Mouse (Mus musculus) left cerebral cortex, adult 8-10 months (tissue): ENCODE results near the gene Tnfsf12. TPM values are rescaled to one million over a fixed set of nuclear protein-coding genes. Genes with fewer than 3 reads are reported as not detected.

ENCODE experiments used
- DNase-seq, 2 experiments: peaks; one replicate each; pipeline ENCODE4 v3.0.0; 2022; ENCODE audit warnings: low spot score in 2 of 2
- microRNA-seq, 2 experiments: library from miRNA; unstranded; fragments of <30 nt; microRNA quantifications; one replicate each; pipeline ENCODE4 v1.2.0; 2022
- total RNA-seq, 4 experiments: library from RNA; stranded (reverse); gene quantifications; 2 replicates each; pipeline ENCODE4 v1.2.4; 2022

Tnfsf12 gene
- total RNA-seq, 4 experiments from 2014 or later, result 10.2 to 15.1 (median 11.7) TPM

DNA sequence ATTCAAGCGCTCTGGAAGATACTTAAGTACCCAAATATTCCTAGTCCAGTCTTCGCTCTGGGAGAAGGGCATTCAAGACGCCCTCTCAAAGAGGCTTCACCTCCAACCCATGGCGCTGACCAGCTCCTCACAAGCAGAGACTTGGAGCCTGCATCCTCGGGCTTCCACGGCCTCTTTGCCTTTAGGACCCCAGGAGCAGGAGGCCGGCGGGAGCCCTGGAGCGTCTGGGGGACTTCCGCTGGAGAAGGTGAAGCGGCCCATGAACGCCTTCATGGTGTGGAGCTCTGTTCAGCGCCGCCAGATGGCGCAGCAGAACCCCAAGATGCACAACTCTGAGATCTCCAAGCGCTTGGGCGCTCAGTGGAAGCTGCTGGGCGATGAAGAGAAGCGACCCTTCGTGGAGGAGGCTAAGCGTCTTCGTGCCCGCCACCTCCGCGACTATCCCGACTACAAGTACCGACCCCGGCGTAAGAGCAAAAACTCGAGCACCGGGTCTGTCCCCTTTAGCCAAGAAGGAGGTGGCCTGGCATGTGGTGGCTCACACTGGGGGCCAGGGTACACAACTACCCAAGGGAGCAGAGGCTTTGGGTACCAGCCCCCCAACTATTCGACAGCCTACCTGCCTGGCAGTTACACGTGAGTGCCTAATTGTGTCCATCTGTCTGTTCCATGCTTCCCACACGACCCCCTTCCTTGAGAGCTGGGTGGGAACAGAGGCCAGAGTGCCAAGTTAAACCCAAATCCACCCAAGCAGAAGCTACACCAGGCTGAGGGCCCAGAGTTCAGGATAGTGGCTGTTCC lies 40.2 kb downstream of the Tnfsf12 start, which contains the start of gene Sox15:
Gene Sox15, plus strand, starts transcription at position 51 of the 801 bp plus-strand sequence.
- DNase-seq, result peak in 1 of 2 experiments; percentile 62

DNA sequence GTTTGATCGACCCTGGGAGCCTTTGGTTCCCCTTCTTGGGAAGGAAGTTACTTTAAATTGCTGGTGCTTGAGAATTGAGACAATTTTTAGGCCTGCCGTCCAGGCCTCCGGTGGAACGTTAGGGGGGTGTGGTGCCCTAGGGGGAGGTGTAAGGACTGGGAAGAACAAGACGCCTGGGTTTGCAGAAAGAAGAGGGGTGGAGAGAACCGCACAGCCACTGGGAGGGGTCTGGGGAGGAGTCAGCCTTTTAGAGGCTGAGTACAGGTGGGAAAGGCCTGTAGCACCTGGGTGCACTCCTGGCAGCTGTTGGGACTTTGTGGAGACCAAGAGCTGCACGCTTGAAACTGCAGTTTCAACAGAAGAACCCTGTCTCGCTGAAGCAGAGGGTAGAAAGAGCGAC lies 40.9 kb downstream of the Tnfsf12 start:
- no peak for DNase-seq

DNA sequence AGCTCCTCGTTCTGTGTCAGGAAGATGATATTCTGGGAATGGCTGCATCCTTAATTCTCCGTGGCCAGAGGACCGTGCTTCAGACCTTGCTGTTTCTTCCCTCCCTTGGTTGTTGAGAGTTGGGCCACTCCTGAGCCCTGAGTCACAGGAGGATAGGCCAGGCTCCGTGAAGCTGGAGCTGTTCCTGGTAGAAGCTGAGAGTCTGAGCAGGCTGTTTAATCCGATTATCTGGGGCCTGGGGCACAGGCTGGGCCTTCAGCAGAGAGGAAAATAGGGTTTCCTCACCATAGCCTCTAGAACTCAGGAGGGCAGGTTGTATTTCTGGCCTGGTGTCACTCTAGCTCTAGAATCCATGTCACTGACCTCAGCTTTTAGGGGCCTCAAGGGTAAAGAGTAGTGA lies 42.2 kb downstream of the Tnfsf12 start:
- DNase-seq, result no peak

DNA sequence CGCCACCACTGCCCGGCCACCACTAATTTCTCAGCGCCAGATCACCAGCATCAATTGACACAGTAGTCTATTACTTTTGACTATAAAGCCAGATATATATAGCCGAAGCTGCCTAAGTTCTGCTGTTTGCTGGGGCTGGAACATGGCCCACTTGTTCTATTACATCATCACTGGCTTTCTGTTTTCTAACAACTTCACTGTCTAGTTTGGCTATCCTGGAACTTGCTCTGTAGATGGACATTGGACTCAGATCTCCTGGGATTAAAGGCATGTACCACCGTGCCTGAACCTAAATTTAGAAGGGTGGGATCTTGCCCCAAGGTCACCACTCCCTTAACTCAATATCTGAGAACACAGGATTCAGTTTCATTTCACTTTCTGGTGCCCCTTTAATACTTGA lies 49.8 kb downstream of the Tnfsf12 start:
- DNase-seq, result no peak

Small RNA genes lying within 50 kb of the gene (microRNA-seq; reads per million reads assigned to microRNA genes)
- 5.7 to 5.9 reads per million in 2 experiments for gene Mir1934

Other genes with a start within 250 kb of the Tnfsf12 start
- gene Dnah2, start 146.7 kb downstream of the Tnfsf12 start, total RNA-seq, result 1 to 10 TPM; 3.3 to 4.9 (median 3.9) TPM
- 10 to 100 TPM; 89.2 to 96.6 (median 90.5) TPM for gene Efnb3, start 135.6 kb downstream of the Tnfsf12 start, total RNA-seq
- gene Wrap53, start 115.6 kb downstream of the Tnfsf12 start, total RNA-seq, result 10 to 100 TPM; 10.1 to 13.8 (median 11.3) TPM
- 10 to 100 TPM; 26.6 to 32.6 (median 28.2) TPM for gene Trp53, start 115.5 kb downstream of the Tnfsf12 start, total RNA-seq
- 100 to 1,000 TPM; 400 to 455 (median 419) TPM for gene Atp1b2, start 89.9 kb downstream of the Tnfsf12 start, total RNA-seq
- gene Shbg, start 77.9 kb downstream of the Tnfsf12 start, total RNA-seq, result 1 to 10 TPM in 1 of 4 experiments, not detected in 3; 1.0 TPM
- 10 to 100 TPM in 3 of 4 experiments, 1 to 10 TPM in 1; 7.9 to 11.6 (median 10.5) TPM for gene Sat2, start 73.8 kb downstream of the Tnfsf12 start, total RNA-seq
- gene Fxr2, start 62.9 kb downstream of the Tnfsf12 start, total RNA-seq, result 100 to 1,000 TPM; 132 to 147 (median 140) TPM
- under 1 TPM in 1 of 4 experiments, not detected in 3; 0.46 TPM for gene Sox15, start 40.5 kb downstream of the Tnfsf12 start, total RNA-seq
- gene Mpdu1, start 33.2 kb downstream of the Tnfsf12 start, total RNA-seq, result 10 to 100 TPM; 59.3 to 68.7 (median 61.4) TPM
- 10 to 100 TPM; 14.1 to 63.3 (median 34.2) TPM for gene Cd68, start 29.7 kb downstream of the Tnfsf12 start, total RNA-seq
- gene Eif4a1, start 23.4 kb downstream of the Tnfsf12 start, total RNA-seq, result 100 to 1,000 TPM; 268 to 307 (median 295) TPM
- gene Senp3, start 13.8 kb downstream of the Tnfsf12 start, total RNA-seq, result 10 to 100 TPM; 72.6 to 96.8 (median 83.6) TPM
- 1 to 10 TPM; 2.5 to 4.2 (median 3.2) TPM for gene Tnfsf13, start 10.1 kb downstream of the Tnfsf12 start, total RNA-seq
- 1 to 10 TPM; 1.5 to 2.0 (median 1.8) TPM for gene Tnfsfm13, start 249 bp upstream of the Tnfsf12 start, total RNA-seq
- 10 to 100 TPM; 48.6 to 56.4 (median 51.3) TPM for gene Polr2a, start 62.8 kb upstream of the Tnfsf12 start, total RNA-seq
- gene Slc35g3, start 66.1 kb upstream of the Tnfsf12 start, total RNA-seq, result not detected
- gene Zbtb4, start 70.1 kb upstream of the Tnfsf12 start, total RNA-seq, result 100 to 1,000 TPM; 138 to 158 (median 147) TPM
- gene Chrnb1, start 100.1 kb upstream of the Tnfsf12 start, total RNA-seq, result 1 to 10 TPM in 2 of 4 experiments, under 1 TPM in 2; 0.51 to 1.2 (median 0.92) TPM
- gene Fgf11, start 106.0 kb upstream of the Tnfsf12 start, total RNA-seq, result 10 to 100 TPM; 18.8 to 22.3 (median 19.7) TPM
- under 1 TPM in 2 of 4 experiments, not detected in 2; 0.16 to 0.20 TPM for gene Tmem102, start 109.8 kb upstream of the Tnfsf12 start, total RNA-seq
- gene Gm39566, start 119.4 kb upstream of the Tnfsf12 start, total RNA-seq, result not detected
- not detected for gene Spem2, start 122.6 kb upstream of the Tnfsf12 start, total RNA-seq
- gene Spem1, start 126.3 kb upstream of the Tnfsf12 start, total RNA-seq, result under 1 TPM in 3 of 4 experiments, not detected in 1; 0.43 to 0.74 (median 0.49) TPM
- 100 to 1,000 TPM; 217 to 228 (median 217) TPM for gene Nlgn2, start 141.9 kb upstream of the Tnfsf12 start, total RNA-seq
- gene Tmem256, start 142.7 kb upstream of the Tnfsf12 start, total RNA-seq, result 100 to 1,000 TPM; 117 to 147 (median 123) TPM
- 10 to 100 TPM; 16.0 to 20.0 (median 18.6) TPM for gene Plscr3, start 150.5 kb upstream of the Tnfsf12 start, total RNA-seq
- under 1 TPM in 3 of 4 experiments, not detected in 1; 0.26 to 0.46 (median 0.30) TPM for gene Tnk1, start 162.9 kb upstream of the Tnfsf12 start, total RNA-seq
- not detected for gene Tmem95, start 182.2 kb upstream of the Tnfsf12 start, total RNA-seq
- 1 to 10 TPM; 1.0 to 2.0 (median 1.2) TPM for gene Kctd11, start 185.6 kb upstream of the Tnfsf12 start, total RNA-seq
- not detected for gene Acap1, start 199.7 kb upstream of the Tnfsf12 start, total RNA-seq
- gene 2810408A11Rik, start 205.1 kb upstream of the Tnfsf12 start, total RNA-seq, result 1 to 10 TPM in 1 of 4 experiments, under 1 TPM in 3; 0.39 to 1.1 (median 0.56) TPM
- gene Neurl4, start 205.2 kb upstream of the Tnfsf12 start, total RNA-seq, result 100 to 1,000 TPM in 3 of 4 experiments, 10 to 100 TPM in 1; 97.6 to 122 (median 112) TPM
- 10 to 100 TPM; 27.1 to 37.6 (median 32.4) TPM for gene Gps2, start 218.0 kb upstream of the Tnfsf12 start, total RNA-seq
- 100 to 1,000 TPM; 413 to 430 (median 416) TPM for gene Eif5a, start 226.1 kb upstream of the Tnfsf12 start, total RNA-seq
- gene Ybx2, start 239.9 kb upstream of the Tnfsf12 start, total RNA-seq, result 1 to 10 TPM; 5.1 to 9.6 (median 6.1) TPM